Comparison of ENCODE assay signal across 26 mouse cellular contexts in genomic region chr7:45915011-45915410, GRCm38 (mm10). TPM values are rescaled to one million over a fixed set of nuclear protein-coding genes. Genes with fewer than 3 reads are reported as not detected.
"Had no signal": no experiment of that assay in that cellular context is flagged by ENCODE, and none has a peak within 500 bp of the region (broad histone marks: within the 10 kb centered on the region; RNA-seq: fewer than 3 reads in every experiment).

No protein-coding gene starts in this region.

- H3K27me3 ChIP-seq: kidney, embryonic 15.5 days; limb, embryonic 13.5 days; liver, embryonic 13.5 days; neural tube, embryonic 13.5 days; stomach, embryonic 15.5 days had no signal

- H3K4me3 ChIP-seq: kidney, embryonic 15.5 days; left cerebral cortex, adult 2 months; limb, embryonic 13.5 days; liver, embryonic 13.5 days; myocyte; neural tube, embryonic 13.5 days; stomach, embryonic 15.5 days had no signal

- H3K27ac ChIP-seq: left cerebral cortex, adult 2 months; liver, embryonic 13.5 days; neural tube, embryonic 13.5 days had no signal

- H3K9me3 ChIP-seq: kidney, embryonic 15.5 days; limb, embryonic 13.5 days; liver, embryonic 13.5 days; neural tube, embryonic 13.5 days; stomach, embryonic 15.5 days had no signal

- DNase-seq: kidney, adult 8-10 months; kidney, postnatal 10 days; kidney, postnatal 36 days; layer of hippocampus, postnatal 36 days; liver, embryonic 13.5 days; lung, adult 2 months; lung, postnatal 14 days; lung, postnatal 4 days; midbrain, embryonic 14.5 days; retina, postnatal 1 day; right cerebral cortex, postnatal 25 days; spleen, adult 18-20 months; thymus, postnatal 25 days had no signal

- H3K4me2 ChIP-seq: kidney, embryonic 15.5 days; liver, embryonic 13.5 days; midbrain, embryonic 11.5 days; neural tube, embryonic 13.5 days had no signal

- H3K9ac ChIP-seq: liver, embryonic 13.5 days; stomach, embryonic 15.5 days had no signal

RNA-seq across cellular contexts. Expression of gene Syngr4, which starts 18.5 kb away (rescaled TPM):
- total RNA-seq: layer of hippocampus, postnatal 36 days; left cerebral cortex, adult 2 months; left cerebral cortex, postnatal 10 days; left cerebral cortex, postnatal 36 days; liver, adult 2 months; megakaryocyte-erythroid progenitor cell, adult 5-6 weeks; monocyte, adult 5-6 weeks; neutrophil, adult 5-6 weeks had no signal
- polyA plus RNA-seq: liver, adult 2 months; lung, adult 2 months; midbrain, embryonic 14.5 days; neural tube, embryonic 13.5 days had no signal

RNA-seq across cellular contexts. Expression of gene Grin2d, which starts 36.8 kb away (rescaled TPM):
- total RNA-seq: monocyte, adult 5-6 weeks; neutrophil, adult 5-6 weeks had no signal
